28 mouse cellular contexts compared by ENCODE assay signal in the genomic region with DNA sequence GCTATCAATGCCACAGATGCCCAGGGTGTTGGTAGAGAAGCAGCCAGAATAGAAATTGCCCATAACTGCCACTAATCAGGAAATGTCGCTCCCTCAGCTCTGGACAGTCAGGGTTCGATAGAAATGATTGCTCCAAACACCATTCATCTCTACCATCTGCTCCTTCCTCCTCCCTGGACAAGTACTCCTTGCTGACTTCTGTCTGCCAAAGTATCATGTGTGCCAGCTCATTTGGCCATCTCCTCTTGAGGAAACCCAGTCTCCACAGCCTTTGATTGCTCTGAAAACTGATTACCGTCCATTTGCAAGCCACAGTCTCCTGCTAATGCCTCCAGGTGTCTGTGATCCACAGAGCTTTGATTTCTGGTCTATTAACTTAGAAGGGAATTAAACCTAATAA. TPM values are rescaled to one million over a fixed set of nuclear protein-coding genes. Genes with fewer than 3 reads are reported as not detected.
DNase-seq lines count a peak whose midpoint lies in the region; ATAC-seq lines count a peak whose summit lies in the region.
"Had no signal": no experiment of that assay in that cellular context is flagged by ENCODE, and none has a peak within 500 bp of the region (broad histone marks: within the 10 kb centered on the region; RNA-seq: fewer than 3 reads in every experiment).

No protein-coding gene starts in this region.

- H3K4me2 ChIP-seq in hindbrain, embryonic 16.5 days (ENCODE audit: low read length) = no peak overlapping the region
- H3K4me2 ChIP-seq in hindbrain, embryonic 12.5 days (replicated peaks) = no peak overlapping the region
- no peak overlapping the region for H3K4me2 ChIP-seq in neural tube, embryonic 13.5 days
- no peak overlapping the region for H3K4me2 ChIP-seq in forebrain, embryonic 12.5 days
- H3K4me2 ChIP-seq: embryonic facial prominence, embryonic 13.5 days; forebrain, embryonic 13.5 days; limb, embryonic 15.5 days; liver, embryonic 13.5 days; midbrain, embryonic 13.5 days had no signal

- no peaks in the 10 kb centered on the region for H3K9me3 ChIP-seq in hindbrain, embryonic 16.5 days (ENCODE audit: control insufficient read depth, low read length)
- H3K9me3 ChIP-seq in hindbrain, embryonic 12.5 days (replicated peaks) = no peaks in the 10 kb centered on the region
- H3K9me3 ChIP-seq in neural tube, embryonic 13.5 days = no peaks in the 10 kb centered on the region
- H3K9me3 ChIP-seq in forebrain, embryonic 12.5 days = no peaks in the 10 kb centered on the region
- H3K9me3 ChIP-seq: embryonic facial prominence, embryonic 13.5 days; forebrain, embryonic 13.5 days; G1E; limb, embryonic 15.5 days; liver, embryonic 13.5 days; megakaryocyte, embryonic 14.5 days; midbrain, embryonic 13.5 days had no signal

- peak; percentile 60; the same call in 1 of the 2 replicates for ATAC-seq in hindbrain, embryonic 16.5 days
- ATAC-seq in hindbrain, embryonic 12.5 days (ENCODE audit: low FRiP score) = no peak
- ATAC-seq in neural tube, embryonic 13.5 days (ENCODE audit: low read depth) = peak; percentile 40; the same call in 1 of the 2 replicates
- ATAC-seq in forebrain, embryonic 12.5 days (ENCODE audit: low FRiP score) = no peak
- ATAC-seq: forebrain, embryonic 13.5 days; intestine, postnatal 0 days; lung, postnatal 0 days; midbrain, embryonic 13.5 days; Patski had no signal

- no peaks in the 10 kb centered on the region for H3K4me1 ChIP-seq in hindbrain, embryonic 16.5 days (ENCODE audit: control insufficient read depth, insufficient read depth, low read depth, low read length)
- no peaks in the 10 kb centered on the region for H3K4me1 ChIP-seq in hindbrain, embryonic 12.5 days
- H3K4me1 ChIP-seq in neural tube, embryonic 13.5 days (replicated peaks) = 0 out of 2 replicates have a peak, but pooled peaks cover 4% of the 10 kb centered on the region
- no peaks in the 10 kb centered on the region for H3K4me1 ChIP-seq in forebrain, embryonic 12.5 days
- H3K4me1 ChIP-seq: forebrain, embryonic 13.5 days; liver, embryonic 13.5 days; megakaryocyte, embryonic 14.5 days; midbrain, embryonic 13.5 days had no signal

- H3K36me3 ChIP-seq in hindbrain, embryonic 16.5 days (ENCODE audit: control insufficient read depth, insufficient read depth, low read length) = no peaks in the 10 kb centered on the region
- no peaks in the 10 kb centered on the region for H3K36me3 ChIP-seq in hindbrain, embryonic 12.5 days
- H3K36me3 ChIP-seq in neural tube, embryonic 13.5 days = no peaks in the 10 kb centered on the region
- no peaks in the 10 kb centered on the region for H3K36me3 ChIP-seq in forebrain, embryonic 12.5 days (replicated peaks)
- H3K36me3 ChIP-seq: embryonic facial prominence, embryonic 13.5 days; G1E; limb, embryonic 15.5 days; liver, embryonic 13.5 days; midbrain, embryonic 13.5 days had no signal

- H3K27ac ChIP-seq in hindbrain, embryonic 16.5 days (ENCODE audit: low read depth, low read length) = no peak overlapping the region
- H3K27ac ChIP-seq in hindbrain, embryonic 12.5 days = no peak overlapping the region
- no peak overlapping the region for H3K27ac ChIP-seq in neural tube, embryonic 13.5 days (replicated peaks)
- no peak overlapping the region for H3K27ac ChIP-seq in forebrain, embryonic 12.5 days
- H3K27ac ChIP-seq: embryonic facial prominence, embryonic 13.5 days; forebrain, embryonic 13.5 days; limb, embryonic 15.5 days; liver, embryonic 13.5 days; midbrain, embryonic 13.5 days had no signal

- no peak overlapping the region for H3K9ac ChIP-seq in hindbrain, embryonic 16.5 days (ENCODE audit: low read depth, low read length)
- no peak overlapping the region for H3K9ac ChIP-seq in hindbrain, embryonic 12.5 days
- H3K9ac ChIP-seq in neural tube, embryonic 13.5 days = no peak overlapping the region
- no peak overlapping the region for H3K9ac ChIP-seq in forebrain, embryonic 12.5 days
- H3K9ac ChIP-seq: embryonic facial prominence, embryonic 13.5 days; forebrain, embryonic 13.5 days; limb, embryonic 15.5 days; liver, embryonic 13.5 days; midbrain, embryonic 13.5 days had no signal

- DNase-seq in cerebellum, postnatal 14 days = peak; percentile 57 to 72
- no peak for DNase-seq in cerebellum, postnatal 25 days
- no peak for DNase-seq in neural tube, embryonic 10.5 days (ENCODE audit: extremely low spot score, low spot score)
- DNase-seq: adrenal gland, postnatal 10 days; cerebellum, adult 18-20 months; embryo, embryonic 11 days; gastrocnemius, postnatal 10 days; kidney, adult 9 months; kidney, postnatal 14 days; layer of hippocampus, adult 9-11 months; liver, embryonic 13.5 days; lung, adult 18-20 months; lung, postnatal 4 days; thymus, postnatal 4 days had no signal

- 75% methylated on average over 3 of the region's 3 CpGs for WGBS in hindbrain, embryonic 16.5 days
- WGBS in hindbrain, embryonic 12.5 days = 83% methylated on average over 3 of the region's 3 CpGs
- WGBS in neural tube, embryonic 13.5 days = 68% methylated on average over 3 of the region's 3 CpGs
- 86% methylated on average over 3 of the region's 3 CpGs for WGBS in forebrain, embryonic 12.5 days

- H3K4me3 ChIP-seq in hindbrain, embryonic 16.5 days (ENCODE audit: low read length) = no peak overlapping the region
- no peak overlapping the region for H3K4me3 ChIP-seq in hindbrain, embryonic 12.5 days
- no peak overlapping the region for H3K4me3 ChIP-seq in neural tube, embryonic 13.5 days
- no peak overlapping the region for H3K4me3 ChIP-seq in forebrain, embryonic 12.5 days (replicated peaks)
- H3K4me3 ChIP-seq: embryonic facial prominence, embryonic 13.5 days; erythroblast, embryonic 14.5 days; forebrain, embryonic 13.5 days; limb, embryonic 15.5 days; liver, embryonic 13.5 days; megakaryocyte, embryonic 14.5 days; midbrain, embryonic 13.5 days had no signal

- H3K27me3 ChIP-seq in hindbrain, embryonic 16.5 days (replicated peaks; ENCODE audit: control insufficient read depth, insufficient read depth, low read length) = no peaks in the 10 kb centered on the region
- H3K27me3 ChIP-seq in hindbrain, embryonic 12.5 days = no peaks in the 10 kb centered on the region
- H3K27me3 ChIP-seq in neural tube, embryonic 13.5 days = no peaks in the 10 kb centered on the region
- H3K27me3 ChIP-seq in forebrain, embryonic 12.5 days = no peaks in the 10 kb centered on the region
- H3K27me3 ChIP-seq: forebrain, embryonic 13.5 days; limb, embryonic 15.5 days; liver, embryonic 13.5 days; midbrain, embryonic 13.5 days; Patski had no signal

RNA-seq across cellular contexts. Expression of a gene that starts 14.8 kb away (rescaled TPM):
- polyA plus RNA-seq in hindbrain, embryonic 16.5 days (2015; fragmentation: Nextera tagmentation; extraction: Ambion mirVana) = 1.2 and 1.9 TPM in 2 replicates
- 2.1 and 3.2 TPM in 2 replicates for polyA plus RNA-seq in hindbrain, embryonic 12.5 days (2016; fragmentation: Nextera tagmentation; extraction: Ambion mirVana)
- 1.2 and 1.6 TPM in 2 replicates for polyA plus RNA-seq in neural tube, embryonic 13.5 days (2015; fragmentation: Nextera tagmentation; extraction: Ambion mirVana)
- 0.54 and 0.66 TPM in 2 replicates for polyA plus RNA-seq in forebrain, embryonic 12.5 days (2016; fragmentation: Nextera tagmentation; extraction: Ambion mirVana)
- polyA plus RNA-seq: erythroblast, embryonic 14.5 days; G1E had no signal

Comparison
In these comparisons a context has a peak if more than half of its experiments do, and no peak if none do; other contexts are left out.
1. DNase-seq: peak in cerebellum, postnatal 14 days (2 of 2); none in cerebellum, postnatal 25 days (0 of 2) and neural tube, embryonic 10.5 days (single experiment).
2. ATAC-seq: peak in hindbrain, embryonic 16.5 days (single experiment) and neural tube, embryonic 13.5 days (single experiment); none in hindbrain, embryonic 12.5 days (single experiment) and forebrain, embryonic 12.5 days (single experiment).